Mouse (Mus musculus): Measurements from ENCODE around the gene Dupd1. TPM values are rescaled to one million over a fixed set of nuclear protein-coding genes. Genes with fewer than 3 reads are reported as not detected.
"Not testable (repeated sequence)": the region's sequence is repeated elsewhere in the genome, so short reads cannot be mapped to it uniquely, and the experiment has no call there.

Gene Dupd1
- total RNA-seq, 2 experiments from 2014 or later, result 1.1 to 1.4 TPM

GRCm38 (mm10) chr14:21678509-21679285 is 35.7 kb downstream of the Dupd1 start:
- no peak for DNase-seq (ENCODE audit: low spot score in 2 of 2)

- no peak for DNase-seq (ENCODE audit: low spot score in 2 of 2)
Measured at GRCm38 (mm10) chr14:21676223-21676622, 38.2 kb downstream of the Dupd1 start.

GRCm38 (mm10) chr14:21674471-21674870 is 39.9 kb downstream of the Dupd1 start:
- no peak for DNase-seq (ENCODE audit: low spot score in 2 of 2)

GRCm38 (mm10) chr14:21673100-21673499 is 41.3 kb downstream of the Dupd1 start:
- DNase-seq (ENCODE audit: low spot score in 2 of 2), result no peak

GRCm38 (mm10) chr14:21670422-21671006 is 43.9 kb downstream of the Dupd1 start:
- DNase-seq (ENCODE audit: low spot score in 2 of 2), result not testable (repeated sequence)

GRCm38 (mm10) chr14:21669633-21670421 is 44.5 kb downstream of the Dupd1 start:
- DNase-seq (ENCODE audit: low spot score in 2 of 2), result no peak

- no peak for DNase-seq (ENCODE audit: low spot score in 2 of 2)
Measured at GRCm38 (mm10) chr14:21669218-21669617, 45.2 kb downstream of the Dupd1 start.

- no peak for DNase-seq (ENCODE audit: low spot score in 2 of 2)
Measured at GRCm38 (mm10) chr14:21662465-21663142, 51.8 kb downstream of the Dupd1 start.

- DNase-seq (ENCODE audit: low spot score in 2 of 2), result no peak
Measured at GRCm38 (mm10) chr14:21659652-21660051, 54.7 kb downstream of the Dupd1 start.

- DNase-seq (ENCODE audit: low spot score in 2 of 2), result no peak
Measured at GRCm38 (mm10) chr14:21659155-21659554, 55.2 kb downstream of the Dupd1 start.

GRCm38 (mm10) chr14:21653813-21654212 is 60.6 kb downstream of the Dupd1 start:
- DNase-seq (ENCODE audit: low spot score in 2 of 2), result no peak

GRCm38 (mm10) chr14:21640806-21641435 is 73.5 kb downstream of the Dupd1 start:
- no peak for DNase-seq (ENCODE audit: low spot score in 2 of 2)

GRCm38 (mm10) chr14:21636548-21636947 is 77.8 kb downstream of the Dupd1 start:
- no peak for DNase-seq (ENCODE audit: low spot score in 2 of 2)

GRCm38 (mm10) chr14:21631665-21632200 is 82.6 kb downstream of the Dupd1 start:
- no peak for DNase-seq (ENCODE audit: low spot score in 2 of 2)

Other genes with a start within 250 kb of the Dupd1 start
- 10 to 100 TPM; 61.2 to 69.5 TPM for gene Kat6b, start 233.1 kb downstream of the Dupd1 start, total RNA-seq (2021)
- 10 to 100 TPM; 33.2 to 33.7 TPM for gene Samd8, start 36.0 kb upstream of the Dupd1 start, total RNA-seq (2021)
- gene Dusp13, start 36.6 kb upstream of the Dupd1 start, total RNA-seq (2021), result 1 to 10 TPM in 1 of 2 experiments, under 1 TPM in 1; 0.84 to 1.4 TPM
- 100 to 1,000 TPM; 256 to 257 TPM for gene Vdac2, start 110.7 kb upstream of the Dupd1 start, total RNA-seq (2021)
- 10 to 100 TPM; 47.1 to 51.2 TPM for gene Comtd1, start 134.4 kb upstream of the Dupd1 start, total RNA-seq (2021)

Data from adrenal gland, postnatal 4 days (tissue).